Mouse (Mus musculus) CH12.LX (cell line): ENCODE data around the gene C2cd4b.

Experiments used
- CTCF ChIP-seq, 2 experiments: IDR thresholded peaks in 1 of 2; conservative IDR thresholded peaks in 1 of 2; 2 replicates each; pipeline ENCODE4 v1.5.1; 2011 to 2012; ENCODE audit warnings: low read depth in 2 of 2, low read length in 2 of 2, improper control_type of control experiment in 1 of 2, inconsistent platforms in 1 of 2, mild to moderate bottlenecking in 1 of 2, moderate library complexity in 1 of 2
- EP300 ChIP-seq: IDR thresholded peaks from 2 replicates; pipeline ENCODE4 v1.6.1; 2011; ENCODE audit warnings: low read length, improper control_type of control experiment
- POLR2A ChIP-seq: IDR thresholded peaks from 2 replicates; pipeline ENCODE4 v1.6.1; 2011; ENCODE audit warnings: low read depth, mild to moderate bottlenecking, improper control_type of control experiment, low read length
- RCOR1 ChIP-seq: conservative IDR thresholded peaks from 2 replicates; pipeline ENCODE4 v1.6.1; 2012; ENCODE audit warnings: low read depth, mild to moderate bottlenecking, inconsistent platforms, low read length, improper control_type of control experiment

GRCm38 (mm10) chr9:67766405-67766804 lies 7.2 kb downstream of the C2cd4b start:
- no peak for TF ChIP-seq RCOR1
- TF ChIP-seq CTCF (conservative IDR thresholded peaks at IDR 0.05 in 1 of 2, IDR thresholded peaks at IDR 0.05 in 1 of 2; ENCODE audit: low read depth in 2 of 2, low read length in 2 of 2), result no peak
- no peak for TF ChIP-seq POLR2A
- TF ChIP-seq EP300, result no peak
